Comparison of ENCODE assay signal across 19 mouse cellular contexts in the genomic region with DNA sequence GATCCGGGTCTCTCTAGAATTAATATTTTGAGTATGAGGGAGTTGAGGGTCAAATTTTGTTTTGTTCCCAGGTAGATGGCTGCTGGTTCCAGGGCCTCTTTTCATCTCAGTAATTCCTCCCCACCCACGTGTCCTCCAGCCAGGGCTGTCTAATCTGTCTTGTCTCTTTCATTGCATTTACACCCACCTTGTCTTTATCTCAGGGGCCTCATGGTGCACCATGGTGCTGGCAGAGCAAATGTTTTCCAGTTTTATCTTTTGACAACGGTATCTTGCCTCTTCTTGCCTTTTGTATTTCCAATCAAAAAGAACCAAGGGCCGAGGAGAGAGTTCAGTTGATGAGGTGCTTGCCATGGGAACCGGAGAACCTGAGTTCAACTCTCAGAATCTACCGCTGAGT.
DNase-seq lines count a peak whose midpoint lies in the region; ATAC-seq and TF ChIP-seq lines count a peak whose summit lies in the region.
"Had no signal": no experiment of that assay in that cellular context is flagged by ENCODE, and none has a peak within 500 bp of the region (broad histone marks: within the 10 kb centered on the region; RNA-seq: fewer than 3 reads in every experiment).

No protein-coding gene starts in this region.

- peak; percentile 87 for ATAC-seq in liver, embryonic 11.5 days (replicated peaks; ENCODE audit: low FRiP score)
- ATAC-seq in liver, embryonic 15.5 days (ENCODE audit: insufficient read depth): peak; percentile 37; the same call in 1 of the 2 replicates
- no peak for ATAC-seq in forebrain, postnatal 0 days
- ATAC-seq in stomach, postnatal 0 days (ENCODE audit: low FRiP score, low TSS enrichment): no peak
- ATAC-seq: CD4-positive, CD25-positive, alpha-beta regulatory T cell, adult 4 months had no signal

- H3K27me3 ChIP-seq in liver, embryonic 11.5 days (replicated peaks; ENCODE audit: control insufficient read depth, insufficient read depth, low read length): no peaks in the 10 kb centered on the region
- no peaks in the 10 kb centered on the region for H3K27me3 ChIP-seq in liver, embryonic 15.5 days
- H3K27me3 ChIP-seq in forebrain, postnatal 0 days (ENCODE audit: insufficient read depth, low read length): no peaks in the 10 kb centered on the region
- no peaks in the 10 kb centered on the region for H3K27me3 ChIP-seq in stomach, postnatal 0 days (ENCODE audit: control insufficient read depth, insufficient read depth, low read length)
- H3K27me3 ChIP-seq: embryonic facial prominence, embryonic 13.5 days; forebrain, embryonic 12.5 days had no signal

- H3K4me1 ChIP-seq in liver, embryonic 11.5 days (replicated peaks; ENCODE audit: control insufficient read depth, insufficient read depth, low read length): no peaks in the 10 kb centered on the region
- H3K4me1 ChIP-seq in liver, embryonic 15.5 days (replicated peaks): no peaks in the 10 kb centered on the region
- no peaks in the 10 kb centered on the region for H3K4me1 ChIP-seq in forebrain, postnatal 0 days (ENCODE audit: insufficient read depth)
- H3K4me1 ChIP-seq in stomach, postnatal 0 days (replicated peaks; ENCODE audit: control insufficient read depth, insufficient read depth): no peaks in the 10 kb centered on the region
- H3K4me1 ChIP-seq: embryonic facial prominence, embryonic 13.5 days had no signal

- no peak overlapping the region for H3K9ac ChIP-seq in liver, embryonic 11.5 days (ENCODE audit: low read depth, low read length)
- H3K9ac ChIP-seq in liver, embryonic 15.5 days: no peak overlapping the region
- H3K9ac ChIP-seq in forebrain, postnatal 0 days: no peak overlapping the region
- H3K9ac ChIP-seq in stomach, postnatal 0 days (ENCODE audit: low read length): no peak overlapping the region
- H3K9ac ChIP-seq: embryonic facial prominence, embryonic 13.5 days; forebrain, embryonic 12.5 days; hindbrain, embryonic 14.5 days had no signal

- no peak overlapping the region for H3K4me3 ChIP-seq in liver, embryonic 11.5 days (ENCODE audit: low read depth, low read length)
- no peak overlapping the region for H3K4me3 ChIP-seq in liver, embryonic 15.5 days (replicated peaks)
- H3K4me3 ChIP-seq in forebrain, postnatal 0 days (ENCODE audit: low read depth, low read length): no peak overlapping the region
- H3K4me3 ChIP-seq in stomach, postnatal 0 days (ENCODE audit: low read depth, low read length): no peak overlapping the region
- H3K4me3 ChIP-seq: embryonic facial prominence, embryonic 13.5 days; forebrain, embryonic 12.5 days; gastrocnemius, adult 2 months; heart, embryonic 10.5 days; hindbrain, embryonic 10.5 days had no signal

- no peak for TF ChIP-seq EP300 in stomach, postnatal 0 days (optimal IDR thresholded peaks at IDR 0.05)

- H3K27ac ChIP-seq in liver, embryonic 11.5 days (ENCODE audit: low read depth, low read length): no peak overlapping the region
- H3K27ac ChIP-seq in liver, embryonic 15.5 days (replicated peaks): no peak overlapping the region
- H3K27ac ChIP-seq in forebrain, postnatal 0 days (ENCODE audit: low read depth, low read length): no peak overlapping the region
- no peak overlapping the region for H3K27ac ChIP-seq in stomach, postnatal 0 days (replicated peaks)
- H3K27ac ChIP-seq: embryonic facial prominence, embryonic 13.5 days; forebrain, embryonic 12.5 days; gastrocnemius, adult 2 months; heart, embryonic 10.5 days; hindbrain, embryonic 10.5 days; hindbrain, embryonic 14.5 days had no signal

- no peak overlapping the region for H3K4me2 ChIP-seq in liver, embryonic 11.5 days
- no peak overlapping the region for H3K4me2 ChIP-seq in liver, embryonic 15.5 days
- no peak overlapping the region for H3K4me2 ChIP-seq in forebrain, postnatal 0 days (ENCODE audit: low read depth)
- H3K4me2 ChIP-seq in stomach, postnatal 0 days (replicated peaks; ENCODE audit: low read depth): no peak overlapping the region
- H3K4me2 ChIP-seq: embryonic facial prominence, embryonic 13.5 days; forebrain, embryonic 12.5 days; hindbrain, embryonic 14.5 days had no signal

- peak; percentile 24 for DNase-seq in c-Kit-positive CD71-positive TER-119-negative erythroid progenitor cells, embryonic 14.5 days (ENCODE audit: low read depth)
- DNase-seq in liver, embryonic 11.5 days (ENCODE audit: low spot score): no peak
- DNase-seq in forebrain, postnatal 0 days: no peak
- DNase-seq in stomach, postnatal 0 days (ENCODE audit: low spot score): no peak
- DNase-seq in testis, postnatal 14 days (ENCODE audit: low spot score): no peak
- DNase-seq: adrenal gland, postnatal 10 days; cerebellum, adult 18-20 months; cerebellum, adult 9-11 months; cerebellum, postnatal 36 days; gastrocnemius, adult 2 months; heart, adult 18-20 months had no signal

- WGBS in liver, embryonic 11.5 days: 60% methylated on average over 6 of the region's 6 CpGs
- 41% methylated on average over 6 of the region's 6 CpGs for WGBS in liver, embryonic 15.5 days (ENCODE audit: insufficient replicate concordance)
- WGBS in forebrain, postnatal 0 days: 86% methylated on average over 6 of the region's 6 CpGs
- WGBS in stomach, postnatal 0 days: 55% methylated on average over 6 of the region's 6 CpGs

- TF ChIP-seq CTCF in forebrain, postnatal 0 days (IDR thresholded peaks at IDR 0.05; ENCODE audit: low read depth): no peak
- no peak for TF ChIP-seq CTCF in stomach, postnatal 0 days (IDR thresholded peaks at IDR 0.05; ENCODE audit: low read depth)

- H3K9me3 ChIP-seq in liver, embryonic 11.5 days (ENCODE audit: control insufficient read depth, low read length): no peaks in the 10 kb centered on the region
- H3K9me3 ChIP-seq in liver, embryonic 15.5 days (replicated peaks): no peaks in the 10 kb centered on the region
- no peaks in the 10 kb centered on the region for H3K9me3 ChIP-seq in forebrain, postnatal 0 days (ENCODE audit: low read length)
- no peaks in the 10 kb centered on the region for H3K9me3 ChIP-seq in stomach, postnatal 0 days (ENCODE audit: control insufficient read depth, low read length)
- H3K9me3 ChIP-seq: embryonic facial prominence, embryonic 13.5 days; forebrain, embryonic 12.5 days; heart, embryonic 10.5 days; hindbrain, embryonic 10.5 days had no signal

- no peaks in the 10 kb centered on the region for H3K36me3 ChIP-seq in liver, embryonic 11.5 days (ENCODE audit: control insufficient read depth, insufficient read depth, low read length)
- no peaks in the 10 kb centered on the region for H3K36me3 ChIP-seq in liver, embryonic 15.5 days (replicated peaks)
- H3K36me3 ChIP-seq in forebrain, postnatal 0 days (ENCODE audit: insufficient read depth): no peaks in the 10 kb centered on the region
- no peaks in the 10 kb centered on the region for H3K36me3 ChIP-seq in stomach, postnatal 0 days (ENCODE audit: control insufficient read depth, insufficient read depth, low read length)
- H3K36me3 ChIP-seq: embryonic facial prominence, embryonic 13.5 days; forebrain, embryonic 12.5 days; G1E; heart, embryonic 10.5 days; hindbrain, embryonic 10.5 days had no signal

Comparison
In these comparisons a context has a peak if more than half of its experiments do, and no peak if none do; other contexts are left out.
1. ATAC-seq: peak in liver, embryonic 11.5 days (single experiment) and liver, embryonic 15.5 days (single experiment); none in forebrain, postnatal 0 days (single experiment) and stomach, postnatal 0 days (single experiment).